ENCODE assay signal across 17 mouse cellular contexts in genomic region chr1:91611281-91611680, GRCm38 (mm10).
A peak's percentile ranks its signal among the peaks of the same experiment; 100 is the strongest.
DNase-seq lines count a peak whose midpoint lies in the region; ATAC-seq and TF ChIP-seq lines count a peak whose summit lies in the region.
"Had no signal": no experiment of that assay in that cellular context is flagged by ENCODE, and none has a peak within 500 bp of the region (broad histone marks: within the 10 kb centered on the region; RNA-seq: fewer than 3 reads in every experiment).

No protein-coding gene starts in this region.

- H3K27me3 ChIP-seq in kidney, embryonic 15.5 days, result peaks cover 27% of the 10 kb centered on the region; the same call in 1 of the 2 replicates
- H3K27me3 ChIP-seq in limb, embryonic 11.5 days (ENCODE audit: control insufficient read depth, insufficient read depth, low read length), result no peaks in the 10 kb centered on the region

- H3K36me3 ChIP-seq in kidney, embryonic 15.5 days, result no peaks in the 10 kb centered on the region
- H3K36me3 ChIP-seq in limb, embryonic 11.5 days (ENCODE audit: control insufficient read depth, insufficient read depth, low read length), result no peaks in the 10 kb centered on the region

- TF ChIP-seq CTCF in layer of hippocampus, adult 2 months (conservative IDR thresholded peaks at IDR 0.05), result no peak

- 25% methylated on average over 13 of the region's 13 CpGs for WGBS in kidney, embryonic 15.5 days
- WGBS in limb, embryonic 11.5 days, result 43% methylated on average over 13 of the region's 13 CpGs

- no peaks in the 10 kb centered on the region for H3K9me3 ChIP-seq in kidney, embryonic 15.5 days (replicated peaks)
- no peaks in the 10 kb centered on the region for H3K9me3 ChIP-seq in limb, embryonic 11.5 days (ENCODE audit: control insufficient read depth, low read length)

- H3K4me1 ChIP-seq in kidney, embryonic 15.5 days, result peaks cover 15% of the 10 kb centered on the region
- peaks cover 26% of the 10 kb centered on the region for H3K4me1 ChIP-seq in limb, embryonic 11.5 days (ENCODE audit: control insufficient read depth, insufficient read depth, low read length)

- H3K4me2 ChIP-seq in kidney, embryonic 15.5 days, result peak overlapping the region; percentile 54
- 0 out of 2 replicates have a peak overlapping the region, but pooled peaks have one; percentile 22 for H3K4me2 ChIP-seq in limb, embryonic 11.5 days (ENCODE audit: low read depth, severe bottlenecking)
- H3K4me2 ChIP-seq: hindbrain, embryonic 14.5 days; liver, embryonic 11.5 days had no signal

- peak overlapping the region; percentile 51 for H3K27ac ChIP-seq in kidney, embryonic 15.5 days
- H3K27ac ChIP-seq in limb, embryonic 11.5 days (replicated peaks; ENCODE audit: low read depth, low read length), result peak overlapping the region; percentile 52; the same call in 1 of the 2 replicates
- H3K27ac ChIP-seq in layer of hippocampus, adult 2 months, result no peak overlapping the region
- H3K27ac ChIP-seq: hindbrain, embryonic 14.5 days; macrophage had no signal

- H3K4me3 ChIP-seq in kidney, embryonic 15.5 days (replicated peaks), result peak overlapping the region; percentile 13; the same call in 1 of the 2 replicates
- no peak overlapping the region for H3K4me3 ChIP-seq in limb, embryonic 11.5 days (ENCODE audit: low read depth, low read length)
- H3K4me3 ChIP-seq in layer of hippocampus, adult 2 months, result no peak overlapping the region
- H3K4me3 ChIP-seq: erythroblast, embryonic 14.5 days had no signal

- peak; percentile 61; the same call in 1 of the 2 replicates for ATAC-seq in kidney, embryonic 15.5 days (replicated peaks; ENCODE audit: low FRiP score)
- peak; percentile 36; the same call in 1 of the 2 replicates for ATAC-seq in limb, embryonic 11.5 days (ENCODE audit: insufficient number of reproducible peaks, low FRiP score, low TSS enrichment, low read depth)
- ATAC-seq: activated CD4-positive, CD25-positive, alpha-beta regulatory T cell, adult 4 months had no signal

- DNase-seq in kidney, adult 9 months, result no peak
- peak; percentile 15 for DNase-seq in thymus, postnatal 4 days
- no peak for DNase-seq in thymus, postnatal 36 days
- peak; percentile 53 for DNase-seq in limb, embryonic 11.5 days (ENCODE audit: low spot score)
- DNase-seq in layer of hippocampus, adult 2 months (ENCODE audit: low spot score in 2 of 2), result no peak
- no peak for DNase-seq in testis, postnatal 14 days (ENCODE audit: low spot score)
- DNase-seq: cerebellum, postnatal 36 days; kidney, postnatal 14 days; layer of hippocampus, postnatal 36 days; midbrain, embryonic 14.5 days; retina, postnatal 1 day had no signal

- H3K9ac ChIP-seq in kidney, embryonic 15.5 days, result 0 out of 2 replicates have a peak overlapping the region, but pooled peaks have one; percentile 17
- H3K9ac ChIP-seq in limb, embryonic 11.5 days (ENCODE audit: low read length), result peak overlapping the region; percentile 2; the same call in 1 of the 2 replicates
- H3K9ac ChIP-seq: hindbrain, embryonic 14.5 days had no signal

Comparison
In these comparisons a context has a peak if more than half of its experiments do, and no peak if none do; other contexts are left out.
1. DNase-seq: peak in thymus, postnatal 4 days (single experiment) and limb, embryonic 11.5 days (single experiment); none in kidney, adult 9 months (single experiment), thymus, postnatal 36 days (0 of 2), layer of hippocampus, adult 2 months (0 of 2) and testis, postnatal 14 days (single experiment).